Mouse (Mus musculus) heart, embryonic 15.5 days (tissue): Measurements from ENCODE around the gene Hsf4. TPM values are rescaled to one million over a fixed set of nuclear protein-coding genes. Genes with fewer than 3 reads are reported as not detected.

Experiments
- ATAC-seq: fragments of 200-750 bp; cut with Nextera tagmentation; replicated peaks from 2 replicates; pipeline ENCODE4 v1.8.0; 2017; ENCODE audit warnings: low read depth, moderate TSS enrichment; ENCODE audit not compliant: insufficient number of reproducible peaks, insufficient read depth, low FRiP score
- H3K27ac ChIP-seq: fragments of 300-500 bp; sonication (generic); 2 replicates; pipeline ENCODE4 v1.5.1; 2015; ENCODE audit warnings: mild to moderate bottlenecking, inconsistent platforms
- H3K27me3 ChIP-seq: fragments of 300-500 bp; sonication (generic); 2 replicates; pipeline ENCODE4 v1.6.1; 2015; ENCODE audit warnings: inconsistent platforms
- H3K36me3 ChIP-seq: fragments of 300-500 bp; sonication (generic); 2 replicates; pipeline ENCODE4 v1.6.1; 2015; ENCODE audit warnings: mild to moderate bottlenecking, inconsistent platforms
- H3K4me1 ChIP-seq: fragments of 300-500 bp; sonication (generic); replicated peaks from 2 replicates; pipeline ENCODE4 v1.6.1; 2015; ENCODE audit warnings: inconsistent platforms
- H3K4me2 ChIP-seq: fragments of 300-500 bp; sonication (generic); 2 replicates; pipeline ENCODE4 v1.6.1; 2015; ENCODE audit warnings: inconsistent platforms, mild to moderate bottlenecking, moderate library complexity
- H3K4me3 ChIP-seq: fragments of 300-500 bp; sonication (generic); 2 replicates; pipeline ENCODE4 v1.5.1; 2015; ENCODE audit warnings: mild to moderate bottlenecking, inconsistent platforms
- H3K9ac ChIP-seq: fragments of 300-500 bp; sonication (generic); 2 replicates; pipeline ENCODE4 v1.6.1; 2015; ENCODE audit warnings: mild to moderate bottlenecking, inconsistent platforms
- H3K9me3 ChIP-seq: fragments of 300-500 bp; sonication (generic); replicated peaks from 2 replicates; pipeline ENCODE4 v1.6.1; 2016; ENCODE audit warnings: inconsistent platforms
- WGBS: fragments of 180-500 bp; shearing (Covaris S2); methylation state at CpG from one replicate; pipeline ENCODE4 v1.1.7; 2015; ENCODE audit warnings: mixed read lengths; 5-methylcytosine and 5-hydroxymethylcytosine counted together
- polyA plus RNA-seq: library from polyadenylated mRNA; unstranded; fragments of >200 nt; fragmentation: Nextera tagmentation; extraction: Ambion mirVana; gene quantifications from 2 replicates; pipeline ENCODE4 v1.2.1, GENCODE M21; 2015

The Hsf4 gene
- polyA plus RNA-seq, 1 experiment from 2014 or later, result 0.13 TPM

GRCm38 (mm10) chr8:105297511-105298192, 28.1 kb downstream of the Hsf4 start, which contains the start of gene E2f4:
Gene E2f4, plus strand, starts transcription at chr8:105297663.
- Histone ChIP-seq H3K9ac (peak within 1 kb of the TSS; percentile 97), H3K4me3 (peak within 1 kb of the TSS; percentile 99), H3K27ac (peak within 1 kb of the TSS; percentile 83), H3K9me3 (no peaks in the 10 kb centered on the region), H3K4me2 (peak within 1 kb of the TSS; percentile 86), H3K36me3 (peaks cover 28% of the 10 kb centered on the region), H3K4me1 (peaks cover 23% of the 10 kb centered on the region), H3K27me3 (no peaks in the 10 kb centered on the region)
- WGBS, result under 1% methylated on average over 58 of the region's 58 CpGs
- peak; percentile 85 for ATAC-seq

DNA sequence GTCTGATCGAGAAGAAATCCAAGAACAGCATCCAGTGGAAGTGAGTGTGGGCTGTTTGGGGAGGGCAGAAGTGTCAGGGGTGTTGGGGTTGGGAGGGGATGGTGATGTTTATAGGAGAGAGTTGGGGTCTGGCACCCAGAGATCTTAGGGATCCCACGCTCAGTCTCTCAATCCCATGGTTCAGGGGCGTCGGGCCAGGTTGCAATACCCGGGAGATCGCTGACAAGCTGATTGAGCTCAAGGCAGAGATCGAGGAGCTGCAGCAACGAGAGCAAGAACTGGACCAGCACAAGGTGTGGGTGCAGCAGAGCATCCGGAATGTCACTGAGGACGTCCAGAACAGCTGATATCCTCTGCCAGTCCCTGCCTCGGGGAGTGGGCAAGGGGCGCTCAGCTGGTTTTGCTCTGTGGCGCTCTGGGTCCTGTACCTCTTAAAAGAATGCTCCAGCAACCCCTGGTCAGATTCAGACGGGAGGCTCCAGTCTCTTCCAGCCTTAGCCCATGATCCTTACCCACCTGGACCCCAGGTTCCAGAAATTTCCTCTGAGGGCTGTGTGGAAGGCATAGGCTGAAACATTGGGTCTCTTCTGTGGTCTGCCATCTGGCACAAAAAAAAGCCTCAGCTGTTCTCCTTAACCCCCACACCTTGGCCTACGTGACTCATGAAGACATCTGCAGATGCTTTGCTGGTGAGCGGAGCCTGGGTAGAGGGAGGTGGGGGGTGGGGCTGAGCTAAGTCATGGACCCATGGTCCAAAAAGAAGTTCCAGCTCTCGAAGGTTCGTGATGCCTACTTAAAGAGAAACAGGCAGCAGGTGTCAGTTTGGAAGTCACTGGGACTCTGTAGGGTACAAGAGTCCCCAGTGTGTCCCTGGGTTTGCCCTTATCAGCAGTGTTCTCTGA, 29.0 kb downstream of the Hsf4 start:
- Histone ChIP-seq H3K27ac (peak overlapping the region; percentile 83), H3K9me3 (no peaks in the 10 kb centered on the region), H3K4me2 (peak overlapping the region; percentile 86), H3K9ac (peak overlapping the region; percentile 97), H3K36me3 (peaks cover 31% of the 10 kb centered on the region), H3K4me3 (peak overlapping the region; percentile 99), H3K27me3 (no peaks in the 10 kb centered on the region), H3K4me1 (peaks cover 25% of the 10 kb centered on the region)
- WGBS, result 46% methylated on average over 18 of the region's 18 CpGs
- ATAC-seq, result no peak

DNA sequence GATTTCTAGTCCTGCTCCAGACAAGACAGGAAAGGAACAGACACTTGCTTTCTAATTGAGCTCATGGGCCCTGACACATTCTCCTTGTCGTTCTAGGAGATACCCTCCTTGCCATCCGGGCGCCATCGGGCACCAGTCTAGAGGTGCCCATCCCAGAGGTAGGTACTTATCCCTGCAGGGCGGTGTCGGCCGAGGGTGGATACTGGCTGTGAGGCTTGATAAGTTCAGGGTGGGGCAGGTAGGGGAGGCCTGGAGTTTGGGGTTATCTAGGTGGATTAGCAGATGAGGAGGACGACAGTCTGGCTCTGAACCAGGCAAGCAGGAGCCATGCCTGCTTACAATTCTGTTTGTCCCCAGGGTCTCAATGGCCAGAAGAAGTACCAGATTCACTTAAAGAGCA, 30.4 kb downstream of the Hsf4 start:
- H3K4me2 ChIP-seq, result no peak overlapping the region
- no peak overlapping the region for H3K27ac ChIP-seq
- 88% methylated on average over 8 of the region's 8 CpGs for WGBS
- no peaks in the 10 kb centered on the region for H3K27me3 ChIP-seq
- no peak overlapping the region for H3K9ac ChIP-seq
- no peaks in the 10 kb centered on the region for H3K9me3 ChIP-seq
- no peak for ATAC-seq
- H3K4me3 ChIP-seq, result no peak overlapping the region
- peaks cover 33% of the 10 kb centered on the region for H3K36me3 ChIP-seq
- H3K4me1 ChIP-seq, result peaks cover 38% of the 10 kb centered on the region

DNA sequence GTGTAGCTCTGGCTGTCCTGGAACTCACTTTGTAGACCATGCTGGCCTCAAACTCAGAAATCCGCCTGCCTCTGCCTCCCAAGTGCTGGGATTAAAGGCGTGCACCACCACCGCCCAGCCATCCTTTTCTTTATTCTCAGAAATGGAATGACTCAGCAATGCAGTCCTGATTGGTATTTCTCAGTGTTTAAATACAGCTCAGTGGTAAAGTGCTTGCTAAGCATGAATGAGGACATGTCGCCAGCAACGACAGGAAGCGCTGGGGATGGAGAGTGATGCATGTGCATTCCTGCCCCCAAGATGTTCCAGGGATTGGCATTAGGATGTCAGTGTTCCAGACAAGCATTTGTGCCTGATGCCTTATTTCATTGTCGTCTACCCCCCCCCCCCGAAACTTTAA, 33.8 kb downstream of the Hsf4 start:
- no peaks in the 10 kb centered on the region for H3K27me3 ChIP-seq
- no peak overlapping the region for H3K9ac ChIP-seq
- no peak for ATAC-seq
- peak overlapping the region; percentile 68; the same call in 1 of the 2 replicates for H3K27ac ChIP-seq
- no peak overlapping the region for H3K4me2 ChIP-seq
- H3K4me3 ChIP-seq, result no peak overlapping the region
- peaks cover 44% of the 10 kb centered on the region for H3K36me3 ChIP-seq
- 74% methylated on average over 8 of the region's 8 CpGs for WGBS
- no peaks in the 10 kb centered on the region for H3K9me3 ChIP-seq
- H3K4me1 ChIP-seq, result peaks cover 42% of the 10 kb centered on the region

DNA sequence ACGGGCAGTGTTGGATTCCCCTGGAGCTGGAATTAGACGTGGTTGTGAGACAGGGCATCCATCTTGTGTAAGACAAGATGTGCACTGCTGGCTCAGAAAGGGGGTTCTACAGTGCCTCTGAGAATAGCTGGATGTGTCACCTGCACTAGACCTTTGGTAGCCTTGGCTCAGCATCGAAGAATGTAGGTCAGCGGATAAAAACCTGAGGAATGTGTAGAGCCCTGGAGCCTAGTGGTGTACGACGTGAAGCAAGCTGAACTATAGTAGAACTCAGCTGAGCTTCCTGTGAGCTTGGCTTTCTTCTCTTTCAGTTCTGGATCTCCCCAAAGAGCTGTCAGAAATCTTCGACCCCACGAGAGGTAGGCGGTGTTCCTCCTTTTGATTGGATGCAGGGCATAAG, 34.3 kb downstream of the Hsf4 start:
- Histone ChIP-seq H3K9ac (no peak overlapping the region), H3K27ac (peak overlapping the region; percentile 68), H3K4me3 (no peak overlapping the region), H3K4me2 (no peak overlapping the region), H3K9me3 (no peaks in the 10 kb centered on the region), H3K27me3 (no peaks in the 10 kb centered on the region), H3K4me1 (peaks cover 38% of the 10 kb centered on the region), H3K36me3 (peaks cover 47% of the 10 kb centered on the region)
- no peak for ATAC-seq
- 50% methylated on average over 9 of the region's 9 CpGs for WGBS

GRCm38 (mm10) chr8:105304325-105305210, 35.0 kb downstream of the Hsf4 start:
- peak; percentile 16; the same call in 1 of the 2 replicates for ATAC-seq
- Histone ChIP-seq H3K9me3 (no peaks in the 10 kb centered on the region), H3K4me3 (no peak overlapping the region), H3K4me1 (peaks cover 35% of the 10 kb centered on the region), H3K4me2 (no peak overlapping the region), H3K27ac (peak overlapping the region; percentile 68), H3K9ac (no peak overlapping the region), H3K27me3 (no peaks in the 10 kb centered on the region), H3K36me3 (peaks cover 49% of the 10 kb centered on the region)
- 40% methylated on average over 9 of the region's 9 CpGs for WGBS

DNA sequence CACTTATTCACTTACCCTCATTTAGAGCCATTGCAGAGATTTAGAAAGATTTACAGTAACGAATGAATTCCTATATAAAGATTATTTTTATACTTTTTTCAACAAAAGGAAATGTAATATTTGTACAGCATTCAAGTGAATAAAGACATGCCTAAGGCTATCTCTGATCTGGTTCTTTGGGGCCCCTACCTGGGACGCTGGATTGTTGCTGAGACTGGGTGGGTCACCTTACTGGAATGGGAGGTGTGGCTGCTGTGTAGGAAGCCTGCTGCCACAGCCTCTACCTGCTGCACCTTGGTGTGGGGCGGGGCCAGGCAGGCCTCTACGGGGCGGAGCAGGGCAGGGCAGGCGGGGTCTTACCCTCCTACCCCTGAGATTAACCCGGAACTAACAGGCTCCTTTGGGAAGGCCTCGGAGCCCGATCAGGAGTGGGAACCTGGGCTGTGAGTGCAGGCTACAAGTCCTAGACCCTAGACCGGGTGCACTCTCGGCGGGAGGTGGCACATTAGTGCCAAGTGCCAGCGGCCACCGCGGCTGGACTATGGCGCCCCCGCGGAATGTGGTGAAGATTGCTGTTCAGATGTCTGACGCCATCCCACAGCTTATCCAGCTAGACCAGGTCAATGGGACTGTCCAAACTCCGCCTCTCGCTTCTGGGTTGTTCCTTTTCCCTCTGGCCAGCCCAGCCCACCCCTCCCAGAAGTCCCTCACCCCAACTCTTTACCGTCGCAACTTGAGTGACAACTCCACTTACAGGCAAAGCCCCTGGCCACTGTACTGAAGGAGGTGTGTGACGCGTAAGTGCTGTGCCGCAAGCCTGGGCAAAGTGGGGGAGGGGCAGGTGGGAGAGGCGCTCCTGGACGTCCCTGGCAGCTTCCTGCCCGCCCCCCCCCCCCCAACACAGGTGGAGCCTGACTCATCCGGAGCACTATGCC, 35.9 kb downstream of the Hsf4 start, which contains the start of gene Elmo3:
Elmo3 (plus strand) TSS at position 391 of the 935 bp plus-strand sequence.
- 7% methylated on average over 30 of the region's 30 CpGs for WGBS
- peaks cover 44% of the 10 kb centered on the region for H3K36me3 ChIP-seq
- no peaks in the 10 kb centered on the region for H3K27me3 ChIP-seq
- H3K4me3 ChIP-seq, result peak within 1 kb of the TSS; percentile 43
- peak within 1 kb of the TSS; percentile 56 for H3K9ac ChIP-seq
- no peaks in the 10 kb centered on the region for H3K9me3 ChIP-seq
- peaks cover 35% of the 10 kb centered on the region for H3K4me1 ChIP-seq
- ATAC-seq, result peak; percentile 54
- H3K4me2 ChIP-seq, result peak within 1 kb of the TSS; percentile 83
- H3K27ac ChIP-seq, result peak within 1 kb of the TSS; percentile 68

- H3K4me1 ChIP-seq, result peaks cover 35% of the 10 kb centered on the region
- peaks cover 38% of the 10 kb centered on the region for H3K36me3 ChIP-seq
- H3K27ac ChIP-seq, result peak overlapping the region; percentile 68; the same call in 1 of the 2 replicates
- H3K9me3 ChIP-seq, result no peaks in the 10 kb centered on the region
- WGBS, result 45% methylated on average over 5 of the region's 5 CpGs
- peak overlapping the region; percentile 56 for H3K9ac ChIP-seq
- H3K27me3 ChIP-seq, result no peaks in the 10 kb centered on the region
- peak overlapping the region; percentile 83 for H3K4me2 ChIP-seq
- ATAC-seq, result peak; percentile 7
- H3K4me3 ChIP-seq, result peak overlapping the region; percentile 43
These were observed 36.6 kb downstream of the Hsf4 start for GRCm38 (mm10) chr8:105306146-105306691.

DNA sequence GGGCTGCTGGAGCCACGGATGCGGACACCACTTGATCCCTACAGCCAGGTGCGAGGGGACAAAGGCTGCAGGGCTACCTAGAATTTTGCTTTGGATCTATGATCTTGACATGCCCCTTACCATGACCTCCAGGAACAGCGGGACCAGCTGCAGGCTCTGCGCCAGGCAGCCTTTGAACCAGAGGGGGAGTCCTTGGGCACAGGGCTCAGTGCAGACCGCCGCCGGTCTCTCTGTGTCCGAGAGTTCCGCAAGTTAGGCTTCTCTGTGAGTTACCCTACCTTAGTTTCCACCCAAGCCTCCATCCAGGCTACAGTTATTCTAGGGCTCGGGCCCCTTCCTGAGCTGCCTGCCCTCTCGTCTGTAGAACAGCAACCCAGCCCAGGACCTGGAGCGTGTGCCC, 38.1 kb downstream of the Hsf4 start:
- Histone ChIP-seq H3K4me3 (no peak overlapping the region), H3K9ac (no peak overlapping the region), H3K9me3 (no peaks in the 10 kb centered on the region), H3K27me3 (no peaks in the 10 kb centered on the region), H3K4me1 (peaks cover 38% of the 10 kb centered on the region), H3K4me2 (no peak overlapping the region), H3K36me3 (peaks cover 38% of the 10 kb centered on the region), H3K27ac (no peak overlapping the region)
- ATAC-seq, result no peak
- 93% methylated on average over 13 of the region's 13 CpGs for WGBS

- Histone ChIP-seq H3K9ac (no peak overlapping the region), H3K4me3 (no peak overlapping the region), H3K4me1 (peaks cover 45% of the 10 kb centered on the region), H3K27ac (no peak overlapping the region), H3K9me3 (no peaks in the 10 kb centered on the region), H3K27me3 (no peaks in the 10 kb centered on the region), H3K4me2 (no peak overlapping the region), H3K36me3 (peaks cover 43% of the 10 kb centered on the region)
- WGBS, result 91% methylated on average over 10 of the region's 10 CpGs
- no peak for ATAC-seq
These were observed 38.8 kb downstream of the Hsf4 start for GRCm38 (mm10) chr8:105308428-105308827.
